Mouse (Mus musculus): ENCODE measurements around the gene Nudt14.

GRCm38 (mm10) chr12:112915587-112915986 lies 26.3 kb downstream of the Nudt14 start:
- TF ChIP-seq POLR2A (IDR thresholded peaks at IDR 0.05; ENCODE audit: low read depth, low read length): no peak
- no peak for TF ChIP-seq CTCF (conservative IDR thresholded peaks at IDR 0.05; ENCODE audit: insufficient read depth, insufficient read length, low read depth, low read length)
